Mouse (Mus musculus) CH12.LX (cell line): Measurements from ENCODE around the gene Carnmt1.

Source experiments
- CTCF ChIP-seq, 2 experiments: IDR thresholded peaks in 1 of 2; conservative IDR thresholded peaks in 1 of 2; 2 replicates each; pipeline ENCODE4 v1.5.1; 2011 to 2012; ENCODE audit warnings: low read depth in 2 of 2, low read length in 2 of 2, improper control_type of control experiment in 1 of 2, inconsistent platforms in 1 of 2, mild to moderate bottlenecking in 1 of 2, moderate library complexity in 1 of 2
- HCFC1 ChIP-seq: IDR thresholded peaks from 2 replicates; pipeline ENCODE4 v1.6.1; 2012; ENCODE audit warnings: low read depth, mild to moderate bottlenecking, inconsistent platforms, low read length, improper control_type of control experiment
- MAFK ChIP-seq: IDR thresholded peaks from 2 replicates; pipeline ENCODE4 v1.6.1; 2011; ENCODE audit warnings: low read length, improper control_type of control experiment; ENCODE audit not compliant: insufficient replicate concordance
- MAZ ChIP-seq: IDR thresholded peaks from 2 replicates; pipeline ENCODE4 v1.6.1; 2012; ENCODE audit warnings: low read depth, mild to moderate bottlenecking, inconsistent platforms, low read length, improper control_type of control experiment, moderate library complexity
- MXI1 ChIP-seq: IDR thresholded peaks from 2 replicates; pipeline ENCODE4 v1.6.1; 2011; ENCODE audit warnings: mild to moderate bottlenecking, low read depth, low read length, improper control_type of control experiment
- NELFE ChIP-seq: IDR thresholded peaks from 2 replicates; pipeline ENCODE4 v1.6.1; 2011; ENCODE audit warnings: low read depth, low read length, improper control_type of control experiment
- NRF1 ChIP-seq: IDR thresholded peaks from 2 replicates; pipeline ENCODE4 v1.6.1; 2014; ENCODE audit warnings: low read depth, mild to moderate bottlenecking, inconsistent platforms, low read length, improper control_type of control experiment, moderate library complexity
- POLR2A ChIP-seq: IDR thresholded peaks from 2 replicates; pipeline ENCODE4 v1.6.1; 2011; ENCODE audit warnings: low read depth, mild to moderate bottlenecking, improper control_type of control experiment, low read length
- SMC3 ChIP-seq: IDR thresholded peaks from 2 replicates; pipeline ENCODE4 v1.6.1; 2011; ENCODE audit warnings: low read depth, low read length, improper control_type of control experiment
- TBP ChIP-seq: conservative IDR thresholded peaks from 2 replicates; pipeline ENCODE4 v1.6.1; 2011; ENCODE audit warnings: low read depth, low read length, improper control_type of control experiment
- UBTF ChIP-seq: IDR thresholded peaks from 2 replicates; pipeline ENCODE4 v1.6.1; 2012; ENCODE audit warnings: low read depth, mild to moderate bottlenecking, inconsistent platforms, low read length, improper control_type of control experiment, moderate library complexity
- USF2 ChIP-seq: conservative IDR thresholded peaks from 2 replicates; pipeline ENCODE4 v1.6.1; 2011; ENCODE audit warnings: low read depth, low read length, improper control_type of control experiment
- ZC3H11A ChIP-seq: IDR thresholded peaks from 2 replicates; pipeline ENCODE4 v1.6.1; 2012; ENCODE audit warnings: low read depth, mild to moderate bottlenecking, inconsistent platforms, low read length, improper control_type of control experiment
- ZKSCAN1 ChIP-seq: IDR thresholded peaks from 2 replicates; pipeline ENCODE4 v1.6.1; 2012; ENCODE audit warnings: low read depth, inconsistent platforms, low read length, improper control_type of control experiment, borderline replicate concordance

DNA sequence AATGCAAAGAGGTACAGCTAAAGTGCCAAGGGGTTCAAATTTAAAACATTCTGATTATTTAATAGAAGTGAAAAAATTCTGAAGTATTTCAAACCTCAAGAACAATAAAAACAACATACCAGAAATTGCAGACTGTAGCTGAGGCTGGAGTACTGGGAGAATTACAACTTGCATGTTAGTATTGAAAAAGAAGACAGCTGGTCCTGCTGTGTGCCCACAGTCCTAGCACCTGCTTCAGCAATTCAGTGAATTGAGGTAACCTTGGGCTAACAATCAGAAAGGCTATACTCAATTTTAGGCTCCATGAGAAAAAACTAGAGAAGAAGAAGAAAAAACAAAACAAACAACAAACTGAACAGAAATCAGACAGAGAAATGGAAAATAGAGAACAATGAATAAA is 37.5 kb downstream of the Carnmt1 start:
- TF ChIP-seq TBP: no peak
- TF ChIP-seq CTCF (conservative IDR thresholded peaks at IDR 0.05 in 1 of 2, IDR thresholded peaks at IDR 0.05 in 1 of 2; ENCODE audit: low read depth in 2 of 2, low read length in 2 of 2): no peak
- TF ChIP-seq SMC3: no peak
- no peak for TF ChIP-seq HCFC1
- TF ChIP-seq UBTF: no peak
- TF ChIP-seq ZKSCAN1: no peak
- TF ChIP-seq ZC3H11A: no peak
- TF ChIP-seq POLR2A: no peak
- no peak for TF ChIP-seq MXI1
- no peak for TF ChIP-seq USF2
- no peak for TF ChIP-seq NRF1
- TF ChIP-seq NELFE: no peak
- TF ChIP-seq MAZ: no peak
- no peak for TF ChIP-seq MAFK
